Mouse (Mus musculus): ENCODE results near the gene Hs6st3.

DNA sequence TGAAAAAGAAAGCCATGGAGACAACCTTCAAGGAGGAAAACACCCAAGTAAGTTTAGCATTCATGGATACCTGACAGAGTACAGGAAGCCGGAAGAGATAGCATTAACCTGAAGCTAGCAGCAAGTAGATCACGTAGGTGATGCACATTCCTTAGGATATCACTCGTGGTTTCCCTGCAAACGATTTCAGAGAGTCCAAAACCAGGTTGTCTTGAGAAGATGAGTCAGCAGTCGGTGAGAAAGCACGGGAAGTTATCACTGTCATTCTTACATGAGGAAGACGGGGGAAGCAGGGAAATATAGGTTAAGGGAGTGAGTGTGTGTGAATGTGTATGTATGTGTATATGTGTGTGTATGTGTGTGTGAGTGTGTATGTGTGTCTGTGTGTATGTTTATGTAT, 65.4 kb downstream of the Hs6st3 start:
- TF ChIP-seq CTCF (conservative IDR thresholded peaks at IDR 0.05; ENCODE audit: low read length) (no peak), NANOG (IDR thresholded peaks at IDR 0.05; ENCODE audit: borderline replicate concordance, low read length) (no peak)
